24 mouse cellular contexts compared by ENCODE assay signal in genomic region chr12:31228878-31229277, GRCm38 (mm10). TPM values are rescaled to one million over a fixed set of nuclear protein-coding genes. Genes with fewer than 3 reads are reported as not detected.
DNase-seq lines count a peak whose midpoint lies in the region; ATAC-seq lines count a peak whose summit lies in the region.
"Had no signal": no experiment of that assay in that cellular context is flagged by ENCODE, and none has a peak within 500 bp of the region (broad histone marks: within the 10 kb centered on the region; RNA-seq: fewer than 3 reads in every experiment).

No protein-coding gene starts in this region.

- H3K36me3 ChIP-seq in heart, embryonic 15.5 days: no peaks in the 10 kb centered on the region
- H3K36me3 ChIP-seq in stomach, embryonic 16.5 days (ENCODE audit: control insufficient read depth, insufficient read depth, low read length): no peaks in the 10 kb centered on the region
- no peaks in the 10 kb centered on the region for H3K36me3 ChIP-seq in hindbrain, embryonic 10.5 days
- H3K36me3 ChIP-seq: G1E had no signal

- DNase-seq in heart, adult 8-10 months (ENCODE audit: low spot score): no peak
- DNase-seq in kidney, postnatal 25 days: peak; percentile 32 to 59
- DNase-seq in kidney, postnatal 10 days: no peak
- peak; percentile 47 for DNase-seq in heart, postnatal 4 days
- DNase-seq in hindbrain, embryonic 10.5 days (ENCODE audit: low spot score): no peak
- DNase-seq: cerebellum, adult 9-10 months; right cerebral cortex, adult 18-20 months; thymus, adult 2 months had no signal

- H3K4me2 ChIP-seq in heart, embryonic 15.5 days: no peak overlapping the region
- H3K4me2 ChIP-seq in stomach, embryonic 16.5 days (ENCODE audit: low read depth, low read length): no peak overlapping the region

- H3K4me3 ChIP-seq in heart, embryonic 15.5 days: no peak overlapping the region
- H3K4me3 ChIP-seq in stomach, embryonic 16.5 days (replicated peaks; ENCODE audit: low read length): no peak overlapping the region
- no peak overlapping the region for H3K4me3 ChIP-seq in hindbrain, embryonic 10.5 days
- H3K4me3 ChIP-seq: layer of hippocampus, adult 2 months; megakaryocyte, embryonic 14.5 days had no signal

- no peak overlapping the region for H3K9ac ChIP-seq in heart, embryonic 15.5 days
- H3K9ac ChIP-seq in stomach, embryonic 16.5 days (ENCODE audit: low read length): no peak overlapping the region
- H3K9ac ChIP-seq: liver, embryonic 14.5 days had no signal

- no peaks in the 10 kb centered on the region for H3K9me3 ChIP-seq in heart, embryonic 15.5 days (replicated peaks)
- H3K9me3 ChIP-seq in stomach, embryonic 16.5 days (replicated peaks; ENCODE audit: control insufficient read depth, low read length): no peaks in the 10 kb centered on the region
- H3K9me3 ChIP-seq in hindbrain, embryonic 10.5 days: no peaks in the 10 kb centered on the region
- H3K9me3 ChIP-seq: G1E; megakaryocyte, embryonic 14.5 days had no signal

- H3K4me1 ChIP-seq in heart, embryonic 15.5 days (replicated peaks): peaks cover 21% of the 10 kb centered on the region
- H3K4me1 ChIP-seq in stomach, embryonic 16.5 days (ENCODE audit: control insufficient read depth, insufficient read depth, low read length): peaks cover 7% of the 10 kb centered on the region
- H3K4me1 ChIP-seq in hindbrain, embryonic 10.5 days (replicated peaks): peaks cover 7% of the 10 kb centered on the region
- H3K4me1 ChIP-seq: megakaryocyte, embryonic 14.5 days had no signal

- H3K27ac ChIP-seq in heart, embryonic 15.5 days: peak overlapping the region; percentile 37
- 0 out of 2 replicates have a peak overlapping the region, but pooled peaks have one; percentile 4 for H3K27ac ChIP-seq in stomach, embryonic 16.5 days (ENCODE audit: low read length)
- no peak overlapping the region for H3K27ac ChIP-seq in hindbrain, embryonic 10.5 days
- H3K27ac ChIP-seq: hindbrain, postnatal 0 days; layer of hippocampus, adult 2 months; liver, embryonic 14.5 days had no signal

- no peak for ATAC-seq in heart, embryonic 15.5 days (replicated peaks; ENCODE audit: insufficient number of reproducible peaks, insufficient read depth, low FRiP score, low read depth)
- ATAC-seq in stomach, embryonic 16.5 days (ENCODE audit: insufficient read depth, low FRiP score): no peak
- ATAC-seq: hindbrain, postnatal 0 days; lung, postnatal 0 days had no signal

- 37% methylated on average over 7 of the region's 7 CpGs for WGBS in heart, embryonic 15.5 days
- 35% methylated on average over 7 of the region's 7 CpGs for WGBS in stomach, embryonic 16.5 days
- 47% methylated on average over 7 of the region's 7 CpGs for WGBS in hindbrain, embryonic 10.5 days

- no peaks in the 10 kb centered on the region for H3K27me3 ChIP-seq in heart, embryonic 15.5 days
- H3K27me3 ChIP-seq in stomach, embryonic 16.5 days (ENCODE audit: control insufficient read depth, insufficient read depth, low read length): no peaks in the 10 kb centered on the region
- H3K27me3 ChIP-seq in hindbrain, embryonic 10.5 days (ENCODE audit: insufficient read depth, poor library complexity, severe bottlenecking): no peaks in the 10 kb centered on the region
- H3K27me3 ChIP-seq: megakaryocyte, embryonic 14.5 days had no signal

RNA-seq across cellular contexts. Expression of gene Gm6993, which starts 11.7 kb away (rescaled TPM):
- polyA plus RNA-seq in heart, embryonic 15.5 days (2015; fragmentation: Nextera tagmentation; extraction: Ambion mirVana): not detected in 2 replicates
- total RNA-seq in heart, adult 8-10 months (2022): not detected
- total RNA-seq in heart, postnatal 4 days (2021): not detected
- polyA plus RNA-seq in stomach, embryonic 16.5 days (2015; fragmentation: Nextera tagmentation; extraction: Ambion mirVana): not detected in 2 replicates
- polyA plus RNA-seq in hindbrain, embryonic 10.5 days (2016; fragmentation: Nextera tagmentation; extraction: Ambion mirVana): not detected in 2 replicates
- total RNA-seq: G1E; gastrocnemius, adult 8-10 months; heart, postnatal 10 days; hindbrain, postnatal 0 days; layer of hippocampus, adult 2 months; midbrain, postnatal 0 days had no signal
- polyA plus RNA-seq: cortical plate, adult 2 months; forebrain, embryonic 11.5 days; G1E; hindbrain, postnatal 0 days; limb, embryonic 11.5 days; liver, embryonic 14.5 days; lung, postnatal 0 days; midbrain, postnatal 0 days; small intestine, adult 2 months; thymus, adult 2 months; urinary bladder, adult 2 months had no signal

RNA-seq across cellular contexts. Expression of gene Lamb1, which starts 36.2 kb away (rescaled TPM):
- 90.9 and 99.5 TPM in 2 replicates for polyA plus RNA-seq in heart, embryonic 15.5 days (2015; fragmentation: Nextera tagmentation; extraction: Ambion mirVana)
- total RNA-seq in heart, adult 8-10 months (2022): 10 to 100 TPM; 44.0 to 51.1 (median 48.7) TPM
- total RNA-seq in heart, postnatal 4 days (2021): 100 to 1,000 TPM; 266 to 279 TPM
- 108 and 120 TPM in 2 replicates for polyA plus RNA-seq in stomach, embryonic 16.5 days (2015; fragmentation: Nextera tagmentation; extraction: Ambion mirVana)
- polyA plus RNA-seq in hindbrain, embryonic 10.5 days (2016; fragmentation: Nextera tagmentation; extraction: Ambion mirVana): 21.8 and 23.7 TPM in 2 replicates
- polyA plus RNA-seq: G1E had no signal

Comparison
In these comparisons a context has a peak if more than half of its experiments do, and no peak if none do; other contexts are left out.
1. DNase-seq: peak in kidney, postnatal 25 days (2 of 2) and heart, postnatal 4 days (single experiment); none in heart, adult 8-10 months (single experiment), kidney, postnatal 10 days (single experiment) and hindbrain, embryonic 10.5 days (single experiment).